Mouse (Mus musculus) lung, adult 2 months (tissue): ENCODE measurements around the gene Bcl2a1b.
"Not testable (repeated sequence)": the region's sequence is repeated elsewhere in the genome, so short reads cannot be mapped to it uniquely, and the experiment has no call there.

Experiments used
- CTCF ChIP-seq: fragments of 200-500 bp; IDR thresholded peaks from 2 replicates; pipeline ENCODE4 v1.5.1; 2011; ENCODE audit warnings: mild to moderate bottlenecking, low read length, control low read depth; ENCODE audit not compliant: insufficient read depth
- POLR2A ChIP-seq: fragments of 200-500 bp; IDR thresholded peaks from 2 replicates; pipeline ENCODE4 v1.6.1; 2011; ENCODE audit warnings: low read depth, mild to moderate bottlenecking, control low read depth, low read length, borderline replicate concordance; ENCODE audit errors: extremely low read depth

- not testable (repeated sequence) for TF ChIP-seq POLR2A, CTCF
Observed at GRCm38 (mm10) chr9:89210353-89211064, 11.5 kb downstream of the Bcl2a1b start, which contains the start of gene Mthfs.
